Mouse (Mus musculus) myocyte (in vitro differentiated cells): Measurements from ENCODE around the gene Gsk3b.

Source experiments
- CEBPB ChIP-seq: IDR thresholded peaks from 2 replicates; pipeline ENCODE4 v1.6.1; 2011; ENCODE audit warnings: mild to moderate bottlenecking, moderate library complexity; ENCODE audit not compliant: poor library complexity, insufficient read depth, severe bottlenecking
- E2F4 ChIP-seq: IDR thresholded peaks from one replicate; pipeline ENCODE4 v1.6.1; 2011; ENCODE audit warnings: mild to moderate bottlenecking, control low read depth, moderate library complexity; ENCODE audit not compliant: insufficient read depth
- MAX ChIP-seq: IDR thresholded peaks from one replicate; pipeline ENCODE4 v1.6.1; 2011; ENCODE audit warnings: low read depth, mild to moderate bottlenecking, control low read depth
- MYOD1 ChIP-seq, 3 experiments: IDR thresholded peaks; one replicate each; pipeline ENCODE4 v1.6.1; 2011; ENCODE audit warnings: control low read depth in 2 of 3, low read depth in 2 of 3, mild to moderate bottlenecking in 2 of 3, moderate library complexity in 1 of 3; ENCODE audit not compliant: insufficient read length in 2 of 3, control insufficient read depth in 1 of 3
- MYOG ChIP-seq, 3 experiments: IDR thresholded peaks; one replicate each; pipeline ENCODE4 v1.6.1; 2011; ENCODE audit warnings: control low read depth in 2 of 3, low read depth in 2 of 3, mild to moderate bottlenecking in 2 of 3; ENCODE audit not compliant: insufficient read length in 2 of 3, control insufficient read depth in 1 of 3, insufficient read depth in 1 of 3
- POLR2A ChIP-seq: IDR thresholded peaks from one replicate; pipeline ENCODE4 v1.6.1; 2011; ENCODE audit warnings: low read depth, mild to moderate bottlenecking, control low read depth, moderate library complexity; ENCODE audit not compliant: insufficient read length
- POLR2AphosphoS2 ChIP-seq: IDR thresholded peaks from one replicate; pipeline ENCODE4 v1.6.1; 2011; ENCODE audit warnings: low read depth, control low read depth; ENCODE audit not compliant: insufficient read length
- REST ChIP-seq: IDR thresholded peaks from one replicate; pipeline ENCODE4 v1.6.1; 2011; ENCODE audit warnings: mild to moderate bottlenecking, control low read depth, moderate library complexity; ENCODE audit not compliant: insufficient read depth, insufficient read length
- SRF ChIP-seq: IDR thresholded peaks from one replicate; pipeline ENCODE4 v1.6.1; 2011; ENCODE audit warnings: low read depth; ENCODE audit not compliant: control insufficient read depth, insufficient read length
- TCF12 ChIP-seq: IDR thresholded peaks from one replicate; pipeline ENCODE4 v1.6.1; 2011; ENCODE audit warnings: mild to moderate bottlenecking, control low read depth; ENCODE audit not compliant: poor library complexity, insufficient read depth, severe bottlenecking
- TCF3 ChIP-seq: IDR thresholded peaks from one replicate; pipeline ENCODE4 v1.6.1; 2011; ENCODE audit warnings: low read depth, control low read depth; ENCODE audit not compliant: insufficient read length
- USF1 ChIP-seq: IDR thresholded peaks from one replicate; pipeline ENCODE4 v1.6.1; 2011; ENCODE audit warnings: low read depth, mild to moderate bottlenecking, control low read depth, moderate library complexity

DNA sequence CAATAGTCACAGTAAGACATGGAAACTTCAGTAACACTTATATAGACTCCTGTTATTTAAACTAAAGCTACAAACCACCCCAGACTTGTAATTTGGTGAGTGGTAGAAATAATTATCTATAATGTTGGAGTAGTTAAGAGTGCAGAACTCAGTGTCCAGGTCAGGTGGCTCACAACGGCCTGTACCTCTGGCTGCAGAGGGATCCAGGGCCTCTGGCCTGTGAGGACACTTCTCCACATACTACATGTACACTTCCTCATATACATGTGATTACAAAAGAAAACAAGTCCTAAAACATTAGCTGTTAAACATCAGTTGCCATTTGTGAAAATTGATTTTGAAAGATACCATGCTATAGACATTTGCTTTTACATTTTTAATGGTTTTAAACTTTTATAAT is 29.9 kb downstream of the Gsk3b start:
- TF ChIP-seq TCF12 (no peak), E2F4 (no peak), POLR2A (no peak), USF1 (no peak), MAX (no peak), REST (no peak), POLR2AphosphoS2 (no peak), MYOD1 (IDR thresholded peaks at IDR 0.05; ENCODE audit: control insufficient read depth in 1 of 3, insufficient read length in 2 of 3, low read depth in 2 of 3) (no peak), CEBPB (no peak), SRF (no peak), MYOG (IDR thresholded peaks at IDR 0.05; ENCODE audit: control insufficient read depth in 1 of 3, insufficient read depth in 1 of 3, insufficient read length in 2 of 3, low read depth in 2 of 3) (no peak), TCF3 (no peak)
